Mouse (Mus musculus): ENCODE data around the gene Hoxd10.

Gene Hoxd10

DNA sequence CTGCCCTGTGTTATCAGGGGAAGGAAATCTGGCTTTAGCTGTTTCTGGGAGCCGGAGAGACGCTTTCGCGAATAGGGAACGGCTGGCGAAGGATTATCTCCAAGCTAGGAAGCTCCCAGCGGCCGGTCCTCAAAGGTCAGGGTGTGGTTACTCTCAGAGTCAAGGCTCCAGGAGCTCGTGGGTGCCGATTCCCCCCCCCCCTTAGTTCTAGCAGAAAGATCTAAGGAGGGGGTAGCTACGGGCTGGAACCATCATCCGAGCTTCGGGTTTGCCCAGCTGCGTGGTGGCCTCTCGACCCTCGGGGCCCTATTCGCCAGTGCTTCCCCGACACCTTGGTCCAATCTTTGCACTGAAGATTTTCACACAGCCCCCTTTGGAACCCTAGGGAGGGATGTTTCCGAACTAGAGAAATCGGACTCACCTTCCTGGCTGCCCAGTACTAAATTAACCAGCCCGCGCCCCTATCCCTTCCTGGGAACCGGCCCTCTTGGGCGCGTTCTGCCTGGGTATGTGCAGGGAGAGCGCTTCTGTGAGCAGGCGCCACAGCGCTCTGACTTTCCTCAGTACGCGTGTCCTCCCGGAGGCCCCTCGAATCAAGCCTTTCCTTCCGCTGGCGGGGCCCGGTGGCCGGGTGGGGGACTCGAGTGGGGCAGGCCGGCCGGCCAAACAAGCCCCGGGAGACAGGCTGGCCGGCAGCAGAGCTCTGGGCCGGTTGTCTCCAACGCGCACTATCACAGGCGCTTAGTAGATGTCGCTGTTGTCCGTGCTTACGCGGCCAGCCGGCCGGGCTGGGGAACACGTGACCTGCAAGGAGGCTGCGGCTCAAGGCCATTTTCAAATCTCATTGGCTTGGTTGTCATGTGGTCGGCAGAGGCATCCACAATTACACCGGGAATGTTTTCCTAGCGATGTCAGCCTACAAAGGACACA, at the start of gene Hoxd10:
Hoxd10 (plus strand) TSS at position 903 of the 930 bp plus-strand sequence.
- no peak for DNase-seq

DNA sequence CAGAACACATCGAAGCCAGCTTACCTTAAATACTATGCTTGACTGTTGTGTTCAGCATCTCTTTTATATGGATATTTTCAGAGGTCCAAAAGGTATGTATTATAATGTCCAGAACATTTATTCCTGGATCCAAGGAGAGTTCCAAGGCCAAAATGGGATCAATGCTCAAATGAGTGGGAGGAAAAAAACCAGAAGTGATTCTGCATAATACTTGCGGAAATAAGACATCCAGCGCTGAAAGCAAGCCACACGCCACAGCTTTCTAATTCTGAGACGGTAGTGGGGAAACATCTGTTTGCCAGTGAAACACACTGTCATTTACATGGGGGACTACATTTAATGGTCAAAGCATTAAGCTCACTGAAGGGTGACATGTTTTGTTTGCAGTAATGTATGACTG, 49.3 kb upstream of the Hoxd10 start:
- DNase-seq: no peak

DNA sequence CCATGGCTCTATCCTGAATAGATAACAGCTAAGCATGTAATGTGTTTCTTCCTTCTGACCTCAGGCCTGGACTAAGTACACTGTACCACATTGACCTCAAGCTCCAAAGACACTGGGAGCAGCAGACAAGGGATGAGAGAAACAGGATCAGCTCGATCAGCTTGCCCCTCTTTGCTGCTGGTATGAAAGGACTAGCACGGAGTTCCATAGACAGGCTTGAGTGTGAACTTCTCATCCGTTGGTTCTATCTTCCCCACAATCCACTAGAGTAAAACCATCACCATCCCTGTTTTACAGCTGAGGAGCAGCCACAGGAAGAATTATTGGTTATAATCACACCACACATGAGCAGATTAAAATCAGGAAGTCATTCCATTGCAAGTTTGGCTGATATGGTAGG, 46.1 kb upstream of the Hoxd10 start:
- no peak for DNase-seq

DNA sequence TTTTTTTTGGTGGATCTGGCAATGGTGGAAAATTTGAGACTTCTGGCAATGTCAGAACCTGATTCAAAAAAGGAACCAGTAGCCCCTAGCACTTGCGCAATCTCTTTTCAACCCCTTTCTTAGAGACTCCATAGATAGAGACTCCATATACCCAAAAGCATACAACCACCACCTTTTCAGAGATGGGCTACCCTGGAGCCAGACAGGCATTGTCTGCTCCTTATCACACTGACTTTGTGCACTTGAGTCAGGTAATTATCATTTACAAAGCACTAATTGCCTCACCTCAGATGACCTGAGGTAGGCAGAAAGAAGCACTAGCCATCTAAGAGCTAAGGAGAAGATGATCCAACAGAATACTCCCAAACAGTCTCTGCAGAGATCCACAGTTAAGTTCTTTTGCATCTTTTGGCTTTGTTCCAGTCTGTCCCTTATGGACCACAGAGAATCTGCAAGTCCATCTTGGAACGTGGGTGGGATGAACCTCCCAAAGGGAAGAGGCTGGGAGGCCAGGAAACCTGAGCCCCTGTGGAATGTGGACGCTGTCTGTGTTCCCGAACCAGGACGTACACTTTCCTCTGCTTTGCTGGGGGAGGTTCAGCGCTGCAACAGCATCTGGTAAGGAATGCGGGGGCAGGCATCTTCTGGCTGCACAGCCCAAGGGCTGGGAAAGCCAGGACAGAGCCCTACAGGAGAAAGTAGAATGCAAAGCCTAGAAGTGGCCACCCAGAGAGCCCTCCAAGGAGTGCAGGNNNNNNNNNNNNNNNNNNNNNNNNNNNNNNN, 44.5 kb upstream of the Hoxd10 start:
- no peak for DNase-seq

DNA sequence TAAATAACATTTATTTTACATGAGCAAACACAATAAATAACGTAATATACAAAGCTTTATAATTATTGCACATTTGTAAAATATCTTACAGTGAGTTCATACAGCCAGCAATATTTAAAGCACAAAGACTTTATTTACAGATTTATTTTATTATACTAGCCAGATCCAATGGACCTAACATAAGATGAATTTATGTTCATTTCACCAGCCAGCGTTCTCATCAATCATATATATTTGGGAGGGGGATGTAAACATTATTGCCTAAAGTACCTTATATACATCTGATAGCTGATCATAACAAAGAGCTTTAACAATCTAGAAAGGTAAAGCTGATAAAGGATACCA, 38.8 kb upstream of the Hoxd10 start:
- no peak for DNase-seq

DNA sequence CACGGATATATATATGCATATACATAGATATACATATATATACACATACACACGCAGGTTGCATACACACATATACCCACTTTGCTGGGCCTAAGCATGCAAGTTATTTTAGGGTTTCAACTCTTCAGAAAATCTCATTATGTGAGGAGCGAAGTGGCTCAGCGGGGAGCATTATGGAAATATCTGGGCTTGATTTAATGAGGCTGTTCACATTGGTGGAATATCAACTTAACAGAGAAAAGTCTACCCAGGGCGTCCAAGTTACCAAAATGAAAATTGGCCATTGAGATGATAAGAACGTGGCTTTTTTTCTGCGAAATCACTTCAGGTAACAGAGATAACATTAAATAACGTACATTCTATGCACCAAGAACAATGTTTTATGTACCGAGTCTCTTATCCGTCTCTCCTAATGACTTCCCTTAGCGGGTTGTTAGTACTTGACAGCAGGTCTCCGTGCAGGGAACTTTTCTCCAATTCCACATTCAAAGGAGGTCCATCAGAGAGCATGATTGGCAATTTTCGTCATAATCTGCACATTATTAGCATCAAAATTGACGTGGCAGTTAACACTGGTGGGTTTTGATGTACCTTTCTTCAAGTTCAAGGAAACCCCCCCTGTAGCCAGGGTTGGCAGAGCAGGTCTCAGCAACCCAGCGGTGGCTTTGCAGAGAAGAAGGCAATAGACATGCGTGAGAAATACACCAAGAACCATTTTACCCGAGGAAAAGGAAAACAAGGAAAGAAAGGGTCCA, 37.8 kb upstream of the Hoxd10 start:
- no peak for DNase-seq

DNA sequence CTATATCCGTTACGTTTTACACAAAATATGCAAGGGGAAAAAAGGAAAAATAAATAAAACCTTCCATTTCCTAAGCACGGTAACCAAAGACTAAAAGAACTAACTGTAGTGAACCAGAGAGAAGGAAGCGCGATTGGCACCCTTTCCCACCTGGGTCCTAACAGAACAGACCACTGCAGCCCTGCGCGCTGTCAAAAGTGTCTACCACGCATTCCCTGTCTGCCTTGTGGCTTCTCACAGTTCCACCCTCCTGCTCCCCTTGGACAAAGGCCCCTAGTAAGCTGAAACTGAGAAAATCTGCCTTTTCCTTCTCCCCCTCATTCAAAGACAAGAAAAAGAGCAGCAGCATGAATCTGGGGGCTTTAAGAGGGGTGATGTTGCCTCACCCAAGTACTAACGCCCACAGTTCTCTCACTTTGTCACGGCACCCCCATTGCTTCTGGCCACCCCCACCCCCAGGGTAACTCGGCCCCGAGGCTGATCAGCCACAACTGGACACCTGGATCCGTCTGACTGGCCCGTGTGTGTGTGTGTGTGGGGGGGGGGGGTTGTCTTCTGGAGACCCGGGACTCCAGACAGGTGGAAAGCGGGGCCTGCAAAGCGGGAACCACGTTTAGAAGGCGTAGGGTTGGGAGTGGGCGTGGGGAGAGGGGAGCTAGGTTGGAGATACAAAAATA, 36.8 kb upstream of the Hoxd10 start:
- DNase-seq: no peak

DNA sequence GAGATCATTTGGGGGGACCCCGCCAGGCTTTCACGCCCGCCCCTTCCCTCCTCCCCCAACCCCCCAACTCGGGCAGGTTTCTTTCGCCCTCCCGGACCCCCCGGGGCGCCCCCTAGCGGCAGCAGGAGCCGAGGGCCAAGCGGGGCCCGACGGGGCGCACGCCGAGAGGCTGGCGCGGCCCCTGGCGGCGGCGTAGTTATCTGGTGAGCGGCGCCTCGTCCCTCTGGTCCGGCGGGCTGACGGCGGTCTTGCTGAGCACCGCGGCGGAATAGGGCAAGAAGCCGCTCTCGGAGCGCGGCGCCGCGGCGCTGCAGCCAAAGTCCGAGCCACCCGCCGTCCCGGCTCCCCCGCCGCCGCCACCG, 36.3 kb upstream of the Hoxd10 start:
- DNase-seq: peak; percentile 50

DNA sequence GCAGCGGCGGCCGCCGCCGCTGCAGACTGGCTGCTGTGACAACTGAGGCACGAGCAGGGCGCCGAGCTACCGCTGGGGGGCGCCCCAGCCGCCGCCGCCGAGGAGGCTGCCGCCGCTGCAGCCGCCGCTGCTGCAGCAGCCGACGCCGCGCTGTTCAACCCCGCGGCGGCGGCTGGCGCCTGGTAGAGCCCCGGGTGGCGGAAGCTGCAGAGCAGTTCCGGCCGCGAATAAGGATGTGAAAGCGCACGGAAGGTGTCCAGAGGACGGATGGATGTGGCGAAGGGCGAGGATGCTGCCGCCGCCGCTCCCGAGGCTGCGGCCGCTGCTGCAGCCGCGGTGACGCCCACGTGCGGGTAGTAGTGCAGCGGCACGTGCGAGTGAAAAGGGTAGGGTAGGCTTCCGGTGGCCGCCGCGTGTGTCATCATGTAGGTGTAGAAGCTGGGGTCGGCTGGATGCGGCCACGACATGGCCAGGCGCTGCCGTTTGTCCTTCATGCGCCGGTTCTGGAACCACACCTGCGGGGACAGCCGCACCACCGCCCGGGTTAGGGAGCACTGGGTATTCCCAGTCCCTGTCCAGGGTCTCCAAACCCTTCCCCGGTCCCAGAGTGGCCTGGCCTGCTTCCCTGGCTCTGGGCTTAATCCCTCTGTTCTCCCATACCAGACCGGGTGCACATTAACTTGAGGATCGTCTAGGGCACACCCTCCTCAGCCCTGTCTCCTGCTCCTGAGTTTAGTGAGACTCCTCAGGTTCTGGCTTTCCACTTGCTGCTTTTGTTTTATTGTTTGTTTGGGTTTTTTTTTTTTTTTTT, 35.7 kb upstream of the Hoxd10 start:
- no peak for DNase-seq

DNA sequence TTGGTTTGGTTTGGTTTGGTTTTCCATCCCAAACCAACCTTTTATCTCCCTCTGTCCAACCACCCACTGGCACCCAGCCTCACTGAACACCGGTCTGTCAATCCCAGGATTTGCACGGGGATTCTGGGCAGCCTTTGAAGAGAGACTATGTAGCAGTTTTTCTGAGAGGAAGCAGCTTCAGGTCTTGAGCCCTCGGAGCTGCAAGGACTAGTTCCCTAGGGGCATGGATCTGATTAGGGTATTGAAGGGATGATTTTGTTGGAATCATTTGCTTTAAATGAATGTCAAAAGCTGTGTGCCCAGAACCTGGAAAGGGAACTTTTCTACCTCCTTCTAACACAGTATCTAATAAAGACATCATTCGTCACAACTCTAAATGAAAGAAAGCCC, 35.1 kb upstream of the Hoxd10 start:
- DNase-seq: no peak

DNA sequence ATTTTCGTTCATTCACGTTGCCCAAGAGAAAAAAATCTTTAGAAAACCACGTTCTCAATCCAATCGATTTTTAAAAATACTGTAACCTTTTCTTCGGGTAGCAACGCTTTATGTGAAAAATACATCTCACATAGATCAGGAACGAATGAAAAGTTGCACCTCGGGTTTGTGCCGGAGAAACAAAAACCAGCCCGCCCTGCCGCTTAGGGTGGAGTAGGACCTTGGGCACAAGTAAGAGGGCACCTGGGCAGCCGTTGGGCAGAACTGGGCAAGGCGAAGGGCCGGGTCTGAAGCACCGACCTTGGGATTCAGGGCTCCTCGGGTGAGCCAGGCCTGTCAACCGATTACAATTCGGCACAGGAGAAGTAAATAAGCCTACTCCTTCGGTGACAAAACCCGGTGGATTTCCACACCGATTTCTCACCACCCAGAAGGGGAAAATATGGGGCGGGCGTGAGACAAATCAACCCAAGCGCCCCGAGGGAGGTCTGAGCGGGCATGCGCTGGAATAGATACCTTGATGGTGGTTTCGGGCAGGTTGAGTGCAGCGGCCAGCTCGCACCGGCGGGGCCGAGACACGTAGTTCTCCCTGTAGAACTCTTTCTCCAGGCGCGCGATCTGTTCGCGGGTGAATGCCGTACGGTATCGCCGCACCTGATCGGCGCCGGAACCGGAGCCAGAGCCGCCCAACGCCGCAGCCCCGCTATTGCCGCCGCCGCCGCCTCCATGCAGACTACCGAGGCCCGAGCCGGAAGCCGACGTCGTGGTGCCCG, 34.3 kb upstream of the Hoxd10 start:
- no peak for DNase-seq

DNA sequence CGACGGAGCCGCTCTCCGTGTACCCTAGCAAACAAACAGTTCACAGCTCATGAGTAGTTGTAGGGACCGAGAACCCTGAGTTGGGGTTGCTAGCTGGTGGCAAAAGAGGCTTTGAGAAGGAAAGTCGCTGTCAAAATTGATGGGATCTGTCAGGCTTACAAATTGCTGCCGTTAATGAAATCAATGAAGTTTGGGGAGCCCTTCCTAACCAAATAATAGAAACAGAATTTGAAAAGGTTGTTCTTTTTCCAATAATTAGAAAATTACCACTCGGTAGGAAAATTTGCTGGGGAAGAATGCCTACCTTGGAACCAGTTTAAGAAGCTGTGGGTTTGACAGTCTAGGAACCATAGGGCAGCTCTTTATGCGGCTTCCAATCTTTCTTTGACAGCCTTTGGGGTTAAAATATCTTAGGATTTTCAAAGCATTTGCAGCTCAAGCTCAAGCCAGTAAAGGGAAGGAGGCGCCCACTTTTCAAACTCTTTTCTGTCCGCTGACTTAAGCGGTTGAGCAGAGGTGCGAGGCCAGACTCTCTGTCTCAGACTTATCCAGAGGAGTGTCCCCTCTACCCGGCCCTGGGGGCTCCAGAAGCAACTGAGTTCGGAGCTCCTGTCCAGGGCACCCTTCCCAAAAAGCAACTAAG, 33.6 kb upstream of the Hoxd10 start:
- DNase-seq: no peak

DNA sequence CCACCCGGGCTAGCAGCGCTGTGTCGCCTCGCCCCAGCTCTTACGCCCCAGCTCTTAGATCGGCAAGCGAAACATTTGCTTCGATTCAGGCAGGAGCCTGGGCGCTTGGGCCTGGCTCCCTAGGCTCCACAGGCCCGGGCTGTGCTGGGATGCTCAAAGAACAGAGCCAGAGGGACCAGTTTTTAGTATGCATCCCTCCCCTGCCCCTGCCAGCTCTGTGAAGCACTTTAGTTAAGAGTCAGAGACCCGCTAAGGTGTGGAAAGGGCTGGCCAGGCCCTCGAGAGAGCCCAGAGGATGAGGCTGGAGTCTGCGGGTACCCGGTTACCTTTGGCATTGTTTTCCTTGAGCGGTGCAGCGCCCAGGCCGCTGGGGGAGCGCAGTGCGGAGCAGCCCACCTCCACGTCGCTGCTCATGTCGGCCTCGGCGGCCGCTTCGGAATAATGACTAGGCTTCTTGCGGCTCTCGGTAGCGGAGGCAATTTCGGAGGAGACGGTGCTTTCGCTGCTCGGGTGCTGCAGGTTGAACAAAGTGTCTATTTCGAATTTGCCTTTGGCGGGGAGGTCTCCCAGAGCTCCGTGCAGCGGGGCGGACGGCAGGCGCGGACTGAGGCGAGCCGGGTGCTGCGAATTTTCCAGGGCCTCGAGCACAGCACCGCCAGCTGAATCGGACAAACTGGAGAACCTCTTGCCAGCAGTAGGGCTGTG, 32.9 kb upstream of the Hoxd10 start:
- DNase-seq: no peak

DNA sequence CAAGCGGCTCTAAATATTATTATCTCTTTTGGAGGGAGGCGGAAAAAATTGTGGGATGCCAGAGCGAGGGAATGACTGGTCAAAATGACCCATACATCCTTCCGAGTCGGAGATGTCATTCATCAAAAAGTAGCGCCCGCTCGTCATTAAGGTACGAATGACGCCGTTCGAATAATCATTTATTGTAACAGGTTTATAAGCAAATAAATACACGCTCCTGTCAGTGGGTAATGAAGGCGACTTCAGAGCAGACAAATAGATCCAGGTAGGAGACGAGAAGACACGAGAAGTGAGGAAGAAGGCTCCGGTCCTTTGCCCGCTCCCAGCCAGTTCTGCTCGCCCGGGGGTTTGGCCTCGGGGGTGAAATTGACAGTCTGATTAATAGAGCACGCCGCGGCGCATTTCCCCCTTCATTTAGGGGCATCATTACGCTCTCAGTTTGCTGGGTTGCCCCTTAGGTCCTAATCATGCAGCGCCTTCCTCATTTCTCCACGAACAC, 32.2 kb upstream of the Hoxd10 start, which contains the start of gene Evx2:
Evx2 (minus strand) TSS at position 51 of the 499 bp plus-strand sequence.
- no peak for DNase-seq

DNA sequence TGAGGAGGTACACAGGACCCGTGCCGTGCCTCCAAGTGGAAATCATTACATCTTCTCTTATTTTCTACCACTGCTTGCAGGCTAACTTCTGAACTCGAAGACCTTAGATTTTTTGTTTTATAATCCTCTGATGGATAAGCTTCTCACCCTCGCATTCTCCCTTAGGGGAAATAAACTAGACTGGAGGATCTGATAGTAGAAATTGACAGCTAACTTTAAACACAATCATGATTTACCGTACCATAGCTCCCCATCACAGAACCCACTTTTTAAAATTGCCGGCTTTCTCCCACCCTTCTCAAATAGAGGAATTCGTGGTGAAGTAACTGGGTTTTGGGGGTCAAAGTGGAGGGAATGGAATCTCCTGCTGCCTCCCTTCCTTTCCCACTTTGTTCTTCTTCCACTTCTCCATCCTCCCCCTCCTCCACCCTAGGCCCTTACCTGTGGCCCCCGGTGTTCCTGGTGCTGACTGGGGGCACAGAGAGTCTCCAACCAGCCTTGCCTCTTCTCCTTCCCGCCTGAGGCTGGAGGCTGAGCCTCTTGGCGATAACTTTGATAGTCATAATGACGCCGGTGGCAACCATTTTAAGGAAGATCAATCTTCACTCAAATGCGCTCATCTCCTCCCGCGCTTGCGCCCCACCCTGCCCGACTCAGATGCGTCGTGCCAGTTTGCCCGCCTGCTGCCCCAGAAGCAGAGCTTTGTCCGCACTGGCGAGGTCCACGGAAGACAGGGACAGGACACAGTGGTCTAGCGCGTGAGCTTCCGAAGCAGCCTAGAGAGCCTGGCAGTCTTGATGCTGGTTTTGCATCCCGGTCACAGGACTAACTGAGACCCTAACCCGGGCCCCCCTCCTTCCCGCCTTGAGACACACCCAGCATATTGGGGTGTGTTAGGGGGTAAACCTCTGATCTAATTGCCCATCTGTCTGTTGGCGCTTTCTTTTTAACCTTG, 31.0 kb upstream of the Hoxd10 start:
- DNase-seq: no peak

DNA sequence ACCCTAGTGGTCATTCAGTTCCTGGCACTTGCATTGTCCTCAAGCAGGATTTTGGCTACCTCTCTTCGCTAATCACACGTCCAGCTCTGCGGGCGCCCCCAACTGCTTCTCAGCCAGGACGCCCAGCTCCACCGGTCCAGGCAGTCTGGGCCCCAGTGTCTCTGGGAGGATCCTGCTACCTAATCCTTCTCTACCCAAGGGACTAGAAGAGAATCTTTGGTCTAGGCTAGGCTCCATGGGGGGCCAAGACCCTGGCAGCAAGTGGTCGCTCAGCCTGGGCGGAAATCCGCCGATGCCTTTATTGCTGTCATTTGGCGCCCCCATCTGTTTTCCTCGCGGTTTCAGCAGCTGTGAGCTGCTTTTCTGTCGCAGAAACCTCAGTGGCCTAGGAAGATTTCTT, 30.0 kb upstream of the Hoxd10 start:
- DNase-seq: peak; percentile 45

DNA sequence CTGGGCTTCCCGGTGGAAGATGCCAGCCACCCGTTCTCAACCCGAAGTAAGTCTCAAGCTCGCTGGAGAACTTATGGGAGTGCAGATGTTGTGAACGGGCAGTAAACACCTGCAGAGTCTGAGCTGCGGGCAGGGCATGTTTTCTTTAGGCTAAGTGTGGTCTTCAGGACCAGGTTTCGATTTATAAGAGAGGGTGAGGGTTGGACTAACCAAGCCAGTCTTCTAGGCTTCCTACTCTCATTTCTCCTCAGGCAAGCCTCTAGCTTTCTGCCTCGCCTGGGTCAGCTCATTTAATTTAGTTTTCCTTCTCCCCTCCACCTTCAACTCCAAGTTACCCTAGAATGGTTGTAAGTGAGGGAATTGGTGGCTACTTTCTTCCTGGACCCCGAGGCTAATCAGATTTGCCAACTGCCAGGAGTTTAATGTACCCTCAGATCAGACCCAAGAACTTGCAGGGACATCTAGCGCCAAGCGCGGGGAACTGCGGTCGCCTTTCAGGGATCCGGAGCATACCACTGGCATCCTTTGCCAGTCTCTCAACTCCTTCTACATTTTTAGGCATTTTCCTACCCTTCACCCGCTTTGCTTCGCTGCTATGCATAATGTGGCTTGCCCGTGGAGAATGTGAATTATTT, 28.3 kb upstream of the Hoxd10 start:
- DNase-seq: peak; percentile 64

DNA sequence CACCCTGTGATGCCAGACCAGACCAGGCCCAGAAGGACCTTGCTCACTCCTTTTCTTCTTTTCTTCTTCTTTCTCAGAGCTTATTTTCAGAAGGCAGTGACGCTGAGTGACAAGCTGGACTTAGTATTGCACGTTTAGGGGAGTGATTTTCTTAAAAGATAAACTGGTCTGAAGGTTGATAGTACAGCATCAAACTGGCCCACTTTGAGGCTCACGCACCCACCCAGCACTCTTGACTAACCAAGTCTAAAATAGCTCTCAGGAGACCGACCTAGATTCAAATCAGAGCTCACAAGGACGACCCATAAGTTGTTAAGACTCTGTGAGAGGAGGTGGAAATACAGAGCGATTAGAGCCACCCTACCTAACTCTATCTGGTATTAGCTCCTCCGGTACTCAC, 25.3 kb upstream of the Hoxd10 start:
- DNase-seq: no peak

Measured in lung, postnatal 14 days (tissue).